Comparison of ENCODE assay signal across 26 mouse cellular contexts in the genomic region with DNA sequence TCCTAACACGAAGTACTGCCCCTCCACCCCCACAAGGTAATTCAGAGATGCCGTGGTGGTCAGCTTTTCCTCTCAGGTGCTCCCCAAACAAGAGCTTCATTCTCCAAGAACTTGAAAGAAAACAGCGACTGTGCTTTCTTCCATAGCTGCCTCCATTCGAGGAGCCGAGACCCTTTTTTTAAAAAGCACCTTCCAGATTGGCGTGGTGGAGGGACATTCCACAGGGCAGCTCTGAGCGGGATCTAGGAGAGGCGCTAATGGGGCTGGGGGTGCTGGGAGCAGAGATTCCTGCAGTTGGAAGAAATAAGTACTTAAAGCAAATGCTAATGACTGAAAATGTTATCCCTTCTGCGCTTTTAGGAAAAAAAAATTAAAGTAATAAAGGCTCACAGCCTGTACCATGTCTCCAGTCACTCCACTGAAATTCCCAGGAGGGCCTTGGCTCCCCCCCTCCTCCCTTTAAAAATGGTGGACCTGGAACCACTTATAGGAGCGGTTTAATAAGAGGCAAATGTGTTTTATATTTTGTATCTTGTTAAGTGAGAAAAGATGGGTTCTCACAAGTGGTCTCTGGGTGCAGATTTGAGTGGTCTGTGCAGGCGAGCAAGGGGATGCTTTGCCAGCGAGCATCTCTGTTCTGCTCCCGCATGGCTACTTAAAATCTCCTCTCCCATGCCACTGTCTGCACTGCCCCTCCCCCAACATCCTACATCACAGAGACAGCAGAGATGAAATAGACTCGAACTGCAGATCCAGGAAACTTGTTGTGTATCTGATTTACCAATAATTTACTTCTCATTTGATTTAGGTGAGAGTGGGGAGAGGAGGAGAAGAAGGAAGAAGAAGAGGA.
A peak's percentile ranks its signal among the peaks of the same experiment; 100 is the strongest.
DNase-seq lines count a peak whose midpoint lies in the region; ATAC-seq lines count a peak whose summit lies in the region.
"Had no signal": no experiment of that assay in that cellular context is flagged by ENCODE, and none has a peak within 500 bp of the region (broad histone marks: within the 10 kb centered on the region; RNA-seq: fewer than 3 reads in every experiment).

No protein-coding gene starts in this region.

- H3K36me3 ChIP-seq in lung, embryonic 15.5 days, result no peaks in the 10 kb centered on the region
- H3K36me3 ChIP-seq in neural tube, embryonic 11.5 days (ENCODE audit: control insufficient read depth, insufficient read depth, low read length), result no peaks in the 10 kb centered on the region
- H3K36me3 ChIP-seq in neural tube, embryonic 15.5 days, result no peaks in the 10 kb centered on the region
- no peaks in the 10 kb centered on the region for H3K36me3 ChIP-seq in limb, embryonic 15.5 days
- H3K36me3 ChIP-seq: forebrain, embryonic 12.5 days; G1E; midbrain, embryonic 13.5 days had no signal

- H3K9me3 ChIP-seq in lung, embryonic 15.5 days, result no peaks in the 10 kb centered on the region
- H3K9me3 ChIP-seq in neural tube, embryonic 11.5 days (ENCODE audit: control insufficient read depth, low read length), result no peaks in the 10 kb centered on the region
- H3K9me3 ChIP-seq in neural tube, embryonic 15.5 days (replicated peaks), result no peaks in the 10 kb centered on the region
- no peaks in the 10 kb centered on the region for H3K9me3 ChIP-seq in limb, embryonic 15.5 days
- H3K9me3 ChIP-seq: forebrain, embryonic 12.5 days; midbrain, embryonic 13.5 days had no signal

- no peak overlapping the region for H3K9ac ChIP-seq in lung, embryonic 15.5 days
- no peak overlapping the region for H3K9ac ChIP-seq in neural tube, embryonic 11.5 days (ENCODE audit: low read length)
- no peak overlapping the region for H3K9ac ChIP-seq in neural tube, embryonic 15.5 days (replicated peaks)
- no peak overlapping the region for H3K9ac ChIP-seq in limb, embryonic 15.5 days
- H3K9ac ChIP-seq: forebrain, embryonic 12.5 days; hindbrain, embryonic 14.5 days; midbrain, embryonic 13.5 days had no signal

- WGBS in lung, embryonic 15.5 days, result 41% methylated on average over 14 of the region's 14 CpGs
- WGBS in neural tube, embryonic 11.5 days, result 67% methylated on average over 14 of the region's 14 CpGs
- 65% methylated on average over 14 of the region's 14 CpGs for WGBS in neural tube, embryonic 15.5 days
- 18% methylated on average over 14 of the region's 14 CpGs for WGBS in limb, embryonic 15.5 days

- no peak; the same call in 1 of the 2 replicates for ATAC-seq in lung, embryonic 15.5 days (ENCODE audit: borderline replicate concordance, extremely low read depth, low FRiP score, low TSS enrichment)
- no peak for ATAC-seq in neural tube, embryonic 11.5 days (ENCODE audit: insufficient read depth, low FRiP score, low TSS enrichment)
- ATAC-seq in neural tube, embryonic 15.5 days (ENCODE audit: low FRiP score), result no peak
- no peak for ATAC-seq in limb, embryonic 15.5 days (ENCODE audit: insufficient number of reproducible peaks, low FRiP score, low TSS enrichment, low read depth)
- ATAC-seq: midbrain, embryonic 13.5 days; Patski had no signal

- H3K4me3 ChIP-seq in lung, embryonic 15.5 days, result no peak overlapping the region
- no peak overlapping the region for H3K4me3 ChIP-seq in neural tube, embryonic 11.5 days (ENCODE audit: low read depth, low read length)
- H3K4me3 ChIP-seq in neural tube, embryonic 15.5 days (replicated peaks), result no peak overlapping the region
- H3K4me3 ChIP-seq in limb, embryonic 15.5 days, result no peak overlapping the region
- H3K4me3 ChIP-seq: erythroblast, embryonic 14.5 days; forebrain, embryonic 12.5 days; midbrain, embryonic 13.5 days had no signal

- H3K27ac ChIP-seq in lung, embryonic 15.5 days, result no peak overlapping the region
- H3K27ac ChIP-seq in neural tube, embryonic 11.5 days (ENCODE audit: low read depth, low read length), result no peak overlapping the region
- no peak overlapping the region for H3K27ac ChIP-seq in neural tube, embryonic 15.5 days (replicated peaks)
- no peak overlapping the region for H3K27ac ChIP-seq in limb, embryonic 15.5 days
- H3K27ac ChIP-seq: forebrain, embryonic 12.5 days; hindbrain, embryonic 14.5 days; midbrain, embryonic 13.5 days had no signal

- H3K4me1 ChIP-seq in lung, embryonic 15.5 days, result peaks cover 8% of the 10 kb centered on the region; the same call in 1 of the 2 replicates
- no peaks in the 10 kb centered on the region for H3K4me1 ChIP-seq in neural tube, embryonic 11.5 days (ENCODE audit: control insufficient read depth, insufficient read depth, low read length)
- H3K4me1 ChIP-seq in neural tube, embryonic 15.5 days, result peaks cover 11% of the 10 kb centered on the region; the same call in 1 of the 2 replicates
- H3K4me1 ChIP-seq in limb, embryonic 15.5 days, result peaks cover 20% of the 10 kb centered on the region

- no peaks in the 10 kb centered on the region for H3K27me3 ChIP-seq in lung, embryonic 15.5 days
- no peaks in the 10 kb centered on the region for H3K27me3 ChIP-seq in neural tube, embryonic 11.5 days (ENCODE audit: control insufficient read depth, insufficient read depth, low read length)
- H3K27me3 ChIP-seq in neural tube, embryonic 15.5 days (replicated peaks), result no peaks in the 10 kb centered on the region
- no peaks in the 10 kb centered on the region for H3K27me3 ChIP-seq in limb, embryonic 15.5 days
- H3K27me3 ChIP-seq: CH12.LX; midbrain, embryonic 13.5 days had no signal

- no peak for DNase-seq in lung, postnatal 14 days
- DNase-seq in neural tube, embryonic 11.5 days (ENCODE audit: low spot score), result peak; percentile 33
- peak; percentile 80 for DNase-seq in forelimb bud, embryonic 11.5 days (ENCODE audit: low read depth, low spot score)
- DNase-seq in spleen, postnatal 10 days (ENCODE audit: low spot score in 2 of 2), result no peak
- DNase-seq in kidney, adult 18-20 months, result no peak
- DNase-seq: adrenal gland, postnatal 36 days; B cell, adult 2 months; cerebellum, adult 11-12 months; cerebellum, postnatal 14 days; embryo, embryonic 11 days; gastrocnemius, postnatal 36 days; heart, postnatal 36 days; kidney, adult 9 months; kidney, postnatal 36 days; layer of hippocampus, postnatal 36 days; right cerebral cortex, postnatal 14 days had no signal

- peak overlapping the region; percentile 17 for H3K4me2 ChIP-seq in lung, embryonic 15.5 days
- no peak overlapping the region for H3K4me2 ChIP-seq in neural tube, embryonic 11.5 days (ENCODE audit: low read depth)
- no peak overlapping the region for H3K4me2 ChIP-seq in neural tube, embryonic 15.5 days
- peak overlapping the region; percentile 24; the same call in 1 of the 2 replicates for H3K4me2 ChIP-seq in limb, embryonic 15.5 days
- H3K4me2 ChIP-seq: forebrain, embryonic 12.5 days; hindbrain, embryonic 14.5 days; midbrain, embryonic 13.5 days had no signal

Comparison
In these comparisons a context has a peak if more than half of its experiments do, and no peak if none do; other contexts are left out.
1. H3K4me2 ChIP-seq: peak in lung, embryonic 15.5 days (single experiment) and limb, embryonic 15.5 days (single experiment); none in neural tube, embryonic 11.5 days (single experiment) and neural tube, embryonic 15.5 days (single experiment).
2. DNase-seq: peak in neural tube, embryonic 11.5 days (single experiment) and forelimb bud, embryonic 11.5 days (single experiment); none in lung, postnatal 14 days (single experiment), spleen, postnatal 10 days (0 of 2) and kidney, adult 18-20 months (single experiment).